Comparison of ENCODE assay signal across 7 mouse cellular contexts in the genomic region with DNA sequence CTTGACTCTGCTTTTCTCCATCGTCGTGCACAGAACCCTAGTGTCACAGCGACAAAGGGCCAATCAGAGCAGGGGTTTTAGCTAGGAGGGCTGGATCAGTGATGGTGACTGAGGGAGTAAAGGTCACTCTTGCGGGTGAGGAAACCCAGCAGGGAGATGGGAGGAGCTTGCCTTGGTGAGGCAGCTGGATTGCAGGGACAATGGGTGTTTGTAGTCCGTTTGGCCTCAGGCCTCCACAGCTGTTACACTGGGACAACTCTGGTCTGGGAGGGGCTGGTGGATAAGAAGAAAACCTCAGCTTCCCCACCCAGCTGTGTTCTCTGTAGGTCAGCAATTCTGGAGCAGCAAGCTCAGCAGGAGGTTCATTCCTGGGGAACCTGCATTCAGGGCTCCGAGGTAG.
DNase-seq lines count a peak whose midpoint lies in the region; ATAC-seq lines count a peak whose summit lies in the region.

No protein-coding gene starts in this region.

- intact Hi-C loops in left cerebral cortex, postnatal 4 days (cut with DNase I): no loop called here

- peak; percentile 79 for ATAC-seq in limb, embryonic 12.5 days (ENCODE audit: insufficient number of reproducible peaks, insufficient read depth, low FRiP score, low TSS enrichment, low read depth)

- no peak overlapping the region for H3K4me2 ChIP-seq in limb, embryonic 12.5 days

- WGBS in limb, embryonic 12.5 days: 25% methylated on average over 6 of the region's 6 CpGs

- no peaks in the 10 kb centered on the region for H3K27me3 ChIP-seq in limb, embryonic 12.5 days

- peak; percentile 45 for DNase-seq in left cerebral cortex, adult 11 months (ENCODE audit: low spot score)
- DNase-seq in left cerebral cortex, postnatal 4 days: no peak
- DNase-seq in embryo, embryonic 9.5 days (ENCODE audit: extremely low spot score): peak; percentile 63
- peak; percentile 61 for DNase-seq in heart, adult 8-10 months (ENCODE audit: low spot score)
- peak; percentile 68 for DNase-seq in yolk sac, embryonic 10.5 days (ENCODE audit: low spot score)
- DNase-seq in ovary, postnatal 10 days (ENCODE audit: low spot score): no peak

- H3K9ac ChIP-seq in limb, embryonic 12.5 days (replicated peaks): no peak overlapping the region

- H3K9me3 ChIP-seq in limb, embryonic 12.5 days: no peaks in the 10 kb centered on the region

- peak overlapping the region; percentile 53; the same call in 1 of the 2 replicates for H3K27ac ChIP-seq in limb, embryonic 12.5 days

- no peaks in the 10 kb centered on the region for H3K36me3 ChIP-seq in limb, embryonic 12.5 days

- peaks cover 12% of the 10 kb centered on the region for H3K4me1 ChIP-seq in limb, embryonic 12.5 days (replicated peaks)

- H3K4me3 ChIP-seq in limb, embryonic 12.5 days (replicated peaks): no peak overlapping the region

Comparison
In these comparisons a context has a peak if more than half of its experiments do, and no peak if none do; other contexts are left out.
1. DNase-seq: peak in left cerebral cortex, adult 11 months (single experiment), embryo, embryonic 9.5 days (single experiment), heart, adult 8-10 months (single experiment) and yolk sac, embryonic 10.5 days (single experiment); none in left cerebral cortex, postnatal 4 days (single experiment) and ovary, postnatal 10 days (single experiment).